ENCODE assay signal across 8 mouse cellular contexts in the genomic region with DNA sequence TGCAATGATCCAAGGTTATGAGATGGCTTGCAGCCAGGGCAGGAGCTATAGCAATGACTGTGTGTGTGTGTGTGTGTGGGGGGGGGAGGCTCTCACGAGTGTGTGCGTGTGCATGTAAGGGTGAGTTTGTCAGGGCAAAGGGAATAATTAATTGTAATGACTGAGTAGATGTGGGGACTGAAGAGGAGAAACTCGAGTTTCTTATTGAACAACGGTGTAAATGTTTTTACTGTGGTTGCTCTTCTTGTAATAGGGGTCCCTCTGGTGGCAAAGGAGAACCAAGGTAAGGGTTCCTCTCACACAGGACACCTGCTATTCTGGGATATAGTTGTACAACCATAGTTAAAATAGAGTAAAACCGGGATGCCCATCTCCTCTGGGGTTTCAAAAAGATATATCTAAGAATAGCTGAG.
DNase-seq lines count a peak whose midpoint lies in the region; ATAC-seq and TF ChIP-seq lines count a peak whose summit lies in the region.

No protein-coding gene starts in this region.

- 26% methylated on average over 5 of the region's 5 CpGs for WGBS in midbrain, embryonic 14.5 days
- 37% methylated on average over 5 of the region's 5 CpGs for WGBS in midbrain, embryonic 11.5 days
- WGBS in hindbrain, postnatal 0 days, result 36% methylated on average over 5 of the region's 5 CpGs

- no peaks in the 10 kb centered on the region for H3K27me3 ChIP-seq in midbrain, embryonic 14.5 days (ENCODE audit: control insufficient read depth, insufficient read depth, low read length)
- no peaks in the 10 kb centered on the region for H3K27me3 ChIP-seq in midbrain, embryonic 11.5 days (ENCODE audit: control insufficient read depth, insufficient read depth, low read length)
- H3K27me3 ChIP-seq in hindbrain, postnatal 0 days (ENCODE audit: insufficient read depth, low read length), result no peaks in the 10 kb centered on the region

- H3K27ac ChIP-seq in midbrain, embryonic 14.5 days (replicated peaks; ENCODE audit: low read depth, low read length), result no peak overlapping the region
- no peak overlapping the region for H3K27ac ChIP-seq in midbrain, embryonic 11.5 days (ENCODE audit: low read depth, low read length)
- H3K27ac ChIP-seq in hindbrain, postnatal 0 days, result no peak overlapping the region

- no peaks in the 10 kb centered on the region for H3K36me3 ChIP-seq in midbrain, embryonic 14.5 days (ENCODE audit: control insufficient read depth, insufficient read depth, low read length)
- H3K36me3 ChIP-seq in midbrain, embryonic 11.5 days (ENCODE audit: control insufficient read depth, insufficient read depth, low read length), result no peaks in the 10 kb centered on the region
- no peaks in the 10 kb centered on the region for H3K36me3 ChIP-seq in hindbrain, postnatal 0 days (ENCODE audit: insufficient read depth, low read length)

- H3K9me3 ChIP-seq in midbrain, embryonic 14.5 days (ENCODE audit: control insufficient read depth, low read length), result no peaks in the 10 kb centered on the region
- H3K9me3 ChIP-seq in midbrain, embryonic 11.5 days (ENCODE audit: control insufficient read depth, low read length), result no peaks in the 10 kb centered on the region
- no peaks in the 10 kb centered on the region for H3K9me3 ChIP-seq in hindbrain, postnatal 0 days (ENCODE audit: low read length)

- ATAC-seq in cerebellum, adult (ENCODE audit: insufficient number of reproducible peaks, low FRiP score, low TSS enrichment), result peak; percentile 62; the same call in 1 of the 2 replicates
- 0 out of 2 replicates have a peak, but pooled peaks have one; percentile 15 for ATAC-seq in midbrain, embryonic 14.5 days (ENCODE audit: low FRiP score, low TSS enrichment)
- ATAC-seq in midbrain, embryonic 11.5 days (ENCODE audit: low FRiP score), result no peak
- ATAC-seq in hindbrain, postnatal 0 days, result peak; percentile 73
- ATAC-seq in megakaryocyte progenitor cell, adult 5-6 weeks (replicated peaks; ENCODE audit: poor library complexity), result peak; percentile 76

- peak; percentile 75 for TF ChIP-seq CTCF in hindbrain, postnatal 0 days (IDR thresholded peaks at IDR 0.05; ENCODE audit: low read depth)

- no peak overlapping the region for H3K4me3 ChIP-seq in midbrain, embryonic 14.5 days (replicated peaks; ENCODE audit: low read depth, low read length)
- H3K4me3 ChIP-seq in midbrain, embryonic 11.5 days (ENCODE audit: low read depth, low read length), result no peak overlapping the region
- H3K4me3 ChIP-seq in hindbrain, postnatal 0 days (ENCODE audit: low read length), result no peak overlapping the region

- H3K4me2 ChIP-seq in midbrain, embryonic 14.5 days (ENCODE audit: low read length), result no peak overlapping the region
- no peak overlapping the region for H3K4me2 ChIP-seq in midbrain, embryonic 11.5 days
- H3K4me2 ChIP-seq in hindbrain, postnatal 0 days (ENCODE audit: low read depth, low read length), result no peak overlapping the region

- DNase-seq in cerebellum, postnatal 4 days (ENCODE audit: low spot score in 2 of 2), result no peak
- DNase-seq in midbrain, embryonic 14.5 days, result peak; percentile 78
- DNase-seq in midbrain, embryonic 11.5 days (ENCODE audit: low spot score, missing footprints), result no peak
- DNase-seq in cerebellum, adult 9-10 months, result peak; percentile 87
- peak; percentile 74 for DNase-seq in hindbrain, postnatal 0 days (ENCODE audit: low spot score)
- no peak for DNase-seq in testis, postnatal 10 days (ENCODE audit: low spot score)

- H3K9ac ChIP-seq in midbrain, embryonic 14.5 days (replicated peaks; ENCODE audit: low read length), result no peak overlapping the region
- H3K9ac ChIP-seq in midbrain, embryonic 11.5 days (ENCODE audit: low read length), result no peak overlapping the region
- no peak overlapping the region for H3K9ac ChIP-seq in hindbrain, postnatal 0 days (replicated peaks; ENCODE audit: low read length)

- H3K4me1 ChIP-seq in midbrain, embryonic 14.5 days (ENCODE audit: control insufficient read depth, insufficient read depth, low read length), result no peaks in the 10 kb centered on the region
- no peaks in the 10 kb centered on the region for H3K4me1 ChIP-seq in midbrain, embryonic 11.5 days (ENCODE audit: control insufficient read depth, insufficient read depth, low read length)
- no peaks in the 10 kb centered on the region for H3K4me1 ChIP-seq in hindbrain, postnatal 0 days (ENCODE audit: insufficient read depth, low read length)

Comparison
In these comparisons a context has a peak if more than half of its experiments do, and no peak if none do; other contexts are left out.
1. DNase-seq: peak in midbrain, embryonic 14.5 days (single experiment), cerebellum, adult 9-10 months (single experiment) and hindbrain, postnatal 0 days (single experiment); none in cerebellum, postnatal 4 days (0 of 2), midbrain, embryonic 11.5 days (single experiment) and testis, postnatal 10 days (single experiment).